Mouse (Mus musculus): ENCODE data around the gene Trim63. TPM values are rescaled to one million over a fixed set of nuclear protein-coding genes. Genes with fewer than 3 reads are reported as not detected.

Trim63 gene
- polyA plus RNA-seq, 1 experiment, result not detected

- peaks cover 12% of the 10 kb centered on the region for H3K4me1 ChIP-seq (ENCODE audit: control insufficient read depth, insufficient read depth, low read length)
- H3K4me3 ChIP-seq (ENCODE audit: insufficient read depth, low read depth, low read length), result no peak overlapping the region
- 89% methylated on average over 9 of the region's 9 CpGs for WGBS
- TF ChIP-seq POLR2A (IDR thresholded peaks at IDR 0.05; ENCODE audit: insufficient read depth, low read depth, low read length) (no peak), CTCF (IDR thresholded peaks at IDR 0.05; ENCODE audit: insufficient read depth, low read depth, low read length) (no peak)
- no peak overlapping the region for H3K27ac ChIP-seq (ENCODE audit: insufficient read depth, low read depth, low read length)
These were observed 4.3 kb upstream of the Trim63 start for GRCm38 (mm10) chr4:134310656-134311055.

- TF ChIP-seq POLR2A (IDR thresholded peaks at IDR 0.05; ENCODE audit: insufficient read depth, low read depth, low read length) (no peak), CTCF (IDR thresholded peaks at IDR 0.05; ENCODE audit: insufficient read depth, low read depth, low read length) (no peak)
- 89% methylated on average over 9 of the region's 9 CpGs for WGBS
- H3K4me1 ChIP-seq (ENCODE audit: control insufficient read depth, insufficient read depth, low read length), result peaks cover 12% of the 10 kb centered on the region
These were observed 3.1 kb upstream of the Trim63 start for GRCm38 (mm10) chr4:134311784-134312183.

GRCm38 (mm10) chr4:134312341-134312740 lies 2.6 kb upstream of the Trim63 start:
- no peak for TF ChIP-seq CTCF (IDR thresholded peaks at IDR 0.05; ENCODE audit: insufficient read depth, low read depth, low read length)
- Histone ChIP-seq H3K4me1 (ENCODE audit: control insufficient read depth, insufficient read depth, low read length) (peaks cover 7% of the 10 kb centered on the region), H3K27ac (ENCODE audit: insufficient read depth, low read depth, low read length) (no peak overlapping the region), H3K4me3 (ENCODE audit: insufficient read depth, low read depth, low read length) (no peak overlapping the region)
- 95% methylated on average over 5 of the region's 5 CpGs for WGBS

More at GRCm38 (mm10) chr4:134311784-134312183, 3.1 kb upstream of the Trim63 start:
- Histone ChIP-seq H3K4me3 (ENCODE audit: insufficient read depth, low read depth, low read length) (no peak overlapping the region), H3K27ac (ENCODE audit: insufficient read depth, low read depth, low read length) (no peak overlapping the region)

DNA sequence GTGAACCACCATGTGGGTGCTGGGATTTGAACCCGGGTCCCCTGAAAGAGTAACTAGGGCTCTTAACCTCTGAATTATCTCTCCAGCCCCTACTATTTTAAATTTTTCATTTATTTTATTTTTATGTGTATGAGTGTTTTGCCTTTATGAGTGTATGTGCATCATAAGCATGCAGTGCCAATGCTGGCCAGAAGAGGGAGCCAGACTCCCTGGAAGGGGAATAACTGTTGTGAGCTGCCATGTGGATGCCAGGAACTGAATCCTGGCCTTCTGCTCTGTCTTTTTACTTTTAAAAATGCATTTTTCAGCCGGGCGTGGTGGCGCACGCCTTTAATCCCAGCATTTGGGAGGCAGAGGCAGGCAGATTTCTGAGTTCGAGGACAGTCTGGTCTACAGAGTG lies 2.0 kb upstream of the Trim63 start:
- Histone ChIP-seq H3K4me1 (ENCODE audit: control insufficient read depth, insufficient read depth, low read length) (0 out of 2 replicates have a peak, but pooled peaks cover 3% of the 10 kb centered on the region), H3K27ac (ENCODE audit: insufficient read depth, low read depth, low read length) (no peak overlapping the region), H3K4me3 (ENCODE audit: insufficient read depth, low read depth, low read length) (no peak overlapping the region)
- TF ChIP-seq CTCF (IDR thresholded peaks at IDR 0.05; ENCODE audit: insufficient read depth, low read depth, low read length) (no peak), POLR2A (IDR thresholded peaks at IDR 0.05; ENCODE audit: insufficient read depth, low read depth, low read length) (no peak)
- WGBS, result 96% methylated on average over 6 of the region's 6 CpGs

DNA sequence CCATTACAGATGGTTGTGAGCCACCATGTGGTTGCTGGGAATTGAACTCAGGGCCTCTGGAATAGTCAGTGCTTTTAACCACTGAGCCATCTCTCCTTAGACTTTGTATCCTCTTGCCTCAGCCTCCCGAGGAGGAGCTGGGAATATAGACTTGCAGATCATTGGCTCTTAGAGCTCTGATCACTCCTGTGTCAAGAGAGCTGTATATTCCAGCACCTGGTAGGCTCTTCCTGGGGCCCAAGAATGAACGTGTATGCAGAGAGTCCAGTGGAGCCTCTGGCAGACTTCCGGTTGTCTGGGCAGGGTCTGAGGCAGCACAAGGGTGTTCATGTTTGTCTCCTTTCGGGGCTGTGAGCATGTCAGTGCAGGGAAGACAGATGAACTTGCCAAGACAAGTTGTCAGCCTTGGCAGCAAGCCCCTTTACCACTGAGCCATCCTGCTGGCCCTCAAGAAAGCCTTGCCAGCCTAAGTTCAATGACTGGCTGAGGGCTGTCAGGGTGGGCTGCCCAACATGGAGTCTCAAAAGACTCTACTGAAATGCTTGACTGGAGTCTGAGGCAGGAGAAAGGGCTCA lies 752 bp upstream of the Trim63 start:
- 76% methylated on average over 4 of the region's 4 CpGs for WGBS
- TF ChIP-seq POLR2A (IDR thresholded peaks at IDR 0.05; ENCODE audit: insufficient read depth, low read depth, low read length), result no peak
- TF ChIP-seq CTCF (IDR thresholded peaks at IDR 0.05; ENCODE audit: insufficient read depth, low read depth, low read length), result no peak
- Histone ChIP-seq H3K4me1 (ENCODE audit: control insufficient read depth, insufficient read depth, low read length) (no peaks in the 10 kb centered on the region), H3K4me3 (ENCODE audit: insufficient read depth, low read depth, low read length) (no peak overlapping the region), H3K27ac (ENCODE audit: insufficient read depth, low read depth, low read length) (no peak overlapping the region)

DNA sequence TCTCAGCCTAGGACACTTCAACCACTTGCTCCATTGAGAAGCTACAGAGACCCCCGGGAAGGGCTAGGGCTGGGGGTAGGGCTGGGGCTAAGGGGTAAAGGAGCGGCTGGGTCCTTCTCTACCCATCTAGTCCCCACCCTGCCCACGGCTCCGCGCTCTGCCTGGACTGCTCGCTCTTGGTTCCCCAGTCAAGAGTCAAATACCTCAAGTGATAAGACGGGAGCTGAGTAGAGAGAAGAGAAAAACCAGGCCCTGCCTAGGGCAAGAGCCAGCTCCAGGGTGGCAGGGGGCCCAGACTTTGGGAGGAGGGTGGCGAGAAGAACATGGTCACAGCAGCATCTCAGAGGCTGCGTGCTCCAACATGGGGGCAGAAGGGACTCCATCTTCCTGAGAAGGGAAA lies 550 bp downstream of the Trim63 start:
- Histone ChIP-seq H3K4me1 (ENCODE audit: control insufficient read depth, insufficient read depth, low read length) (no peaks in the 10 kb centered on the region), H3K27ac (ENCODE audit: insufficient read depth, low read depth, low read length) (no peak overlapping the region), H3K4me3 (ENCODE audit: insufficient read depth, low read depth, low read length) (no peak overlapping the region)
- WGBS, result 88% methylated on average over 9 of the region's 9 CpGs
- TF ChIP-seq POLR2A (IDR thresholded peaks at IDR 0.05; ENCODE audit: insufficient read depth, low read depth, low read length) (no peak), CTCF (IDR thresholded peaks at IDR 0.05; ENCODE audit: insufficient read depth, low read depth, low read length) (no peak)

DNA sequence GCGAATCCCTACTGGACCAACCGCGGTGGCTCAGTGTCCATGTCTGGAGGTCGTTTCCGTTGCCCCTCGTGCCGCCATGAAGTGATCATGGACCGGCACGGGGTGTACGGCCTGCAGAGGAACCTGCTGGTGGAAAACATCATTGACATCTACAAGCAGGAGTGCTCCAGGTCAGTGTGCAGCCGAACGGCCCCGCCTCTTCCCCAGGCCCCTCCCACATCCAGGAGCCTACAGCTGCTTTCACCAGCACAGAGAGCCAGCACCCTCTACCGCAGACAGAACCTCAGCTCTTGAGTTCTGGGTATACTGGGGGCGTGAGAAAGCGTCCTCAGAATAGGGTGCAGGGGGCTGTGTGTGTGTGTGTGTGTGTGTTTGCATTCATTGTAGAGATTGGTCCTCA lies 1.5 kb downstream of the Trim63 start:
- Histone ChIP-seq H3K4me1 (ENCODE audit: control insufficient read depth, insufficient read depth, low read length) (peaks cover 3% of the 10 kb centered on the region; the same call in 1 of the 2 replicates), H3K27ac (ENCODE audit: insufficient read depth, low read depth, low read length) (no peak overlapping the region), H3K4me3 (ENCODE audit: insufficient read depth, low read depth, low read length) (no peak overlapping the region)
- TF ChIP-seq CTCF (IDR thresholded peaks at IDR 0.05; ENCODE audit: insufficient read depth, low read depth, low read length), result no peak
- TF ChIP-seq POLR2A (IDR thresholded peaks at IDR 0.05; ENCODE audit: insufficient read depth, low read depth, low read length), result no peak
- WGBS, result 56% methylated on average over 16 of the region's 16 CpGs

DNA sequence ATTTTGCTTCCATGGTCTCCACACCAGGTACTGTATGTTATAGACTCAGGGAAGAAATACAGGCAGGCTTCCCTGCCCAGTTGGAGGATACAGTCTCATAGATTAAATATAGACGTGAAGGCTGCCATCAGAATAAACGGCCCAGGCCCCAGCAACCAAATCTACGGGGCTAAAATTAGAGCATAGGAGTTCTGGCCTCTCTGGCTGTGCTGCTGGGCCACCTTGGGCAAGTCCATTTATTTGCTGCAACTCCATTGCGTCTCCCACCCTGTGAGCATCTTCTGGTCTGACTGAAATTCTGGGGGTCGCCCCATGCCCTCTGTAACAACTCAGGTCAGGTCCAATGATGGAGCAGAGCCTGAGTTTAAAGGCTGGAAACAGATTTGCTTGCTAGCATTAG lies 4.2 kb downstream of the Trim63 start:
- TF ChIP-seq POLR2A (IDR thresholded peaks at IDR 0.05; ENCODE audit: insufficient read depth, low read depth, low read length) (no peak), CTCF (IDR thresholded peaks at IDR 0.05; ENCODE audit: insufficient read depth, low read depth, low read length) (no peak)
- Histone ChIP-seq H3K27ac (ENCODE audit: insufficient read depth, low read depth, low read length) (no peak overlapping the region), H3K4me1 (ENCODE audit: control insufficient read depth, insufficient read depth, low read length) (peaks cover 3% of the 10 kb centered on the region; the same call in 1 of the 2 replicates), H3K4me3 (ENCODE audit: insufficient read depth, low read depth, low read length) (no peak overlapping the region)
- WGBS, result 89% methylated on average over 5 of the region's 5 CpGs

GRCm38 (mm10) chr4:134319674-134320073 lies 4.8 kb downstream of the Trim63 start:
- H3K4me3 ChIP-seq (ENCODE audit: insufficient read depth, low read depth, low read length), result no peak overlapping the region
- H3K27ac ChIP-seq (ENCODE audit: insufficient read depth, low read depth, low read length), result no peak overlapping the region
- WGBS, result 78% methylated on average over 5 of the region's 5 CpGs
- TF ChIP-seq CTCF (IDR thresholded peaks at IDR 0.05; ENCODE audit: insufficient read depth, low read depth, low read length) (no peak), POLR2A (IDR thresholded peaks at IDR 0.05; ENCODE audit: insufficient read depth, low read depth, low read length) (no peak)
- H3K4me1 ChIP-seq (ENCODE audit: control insufficient read depth, insufficient read depth, low read length), result peaks cover 3% of the 10 kb centered on the region; the same call in 1 of the 2 replicates

Measured in olfactory bulb, adult 2 months (tissue).